Mouse (Mus musculus): ENCODE data around the gene Bik. TPM values are rescaled to one million over a fixed set of nuclear protein-coding genes. Genes with fewer than 3 reads are reported as not detected.
"Not testable (repeated sequence)": the region's sequence is repeated elsewhere in the genome, so short reads cannot be mapped to it uniquely, and the experiment has no call there.

Bik gene
- polyA plus RNA-seq, 1 experiment from 2014 or later: 3.2 TPM

DNA sequence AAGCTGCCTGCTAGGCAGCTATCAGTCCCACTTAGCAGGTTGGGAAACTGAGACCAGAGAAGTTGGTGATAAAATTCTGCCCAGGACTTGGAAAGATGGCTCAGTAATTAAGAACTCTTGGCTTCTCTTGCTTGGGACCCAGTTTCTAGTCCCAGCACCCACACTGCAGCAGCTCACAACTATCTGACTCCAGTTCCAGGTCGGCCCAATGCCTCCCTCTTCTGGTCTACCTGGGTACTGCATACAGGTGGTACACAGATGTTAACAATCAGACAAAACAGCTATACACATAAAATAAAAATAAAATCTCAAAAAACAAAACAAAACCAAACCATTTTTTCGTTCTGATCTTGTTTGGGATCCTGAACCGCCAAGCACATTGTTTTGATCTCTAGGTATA is 26.3 kb upstream of the Bik start:
- Histone ChIP-seq H3K9me3 (ENCODE audit: control insufficient read depth, low read length) (0 out of 2 replicates have a peak, but pooled peaks cover 2% of the 10 kb centered on the region), H3K4me2 (ENCODE audit: low read depth, severe bottlenecking) (no peak overlapping the region), H3K9ac (ENCODE audit: low read length) (no peak overlapping the region), H3K4me3 (ENCODE audit: low read depth, low read length) (no peak overlapping the region), H3K27ac (replicated peaks; ENCODE audit: low read depth, low read length) (no peak overlapping the region), H3K36me3 (ENCODE audit: control insufficient read depth, insufficient read depth, low read length) (no peaks in the 10 kb centered on the region; the same call in 1 of the 2 replicates), H3K27me3 (ENCODE audit: control insufficient read depth, insufficient read depth, low read length) (no peaks in the 10 kb centered on the region), H3K4me1 (ENCODE audit: control insufficient read depth, insufficient read depth, low read length) (no peaks in the 10 kb centered on the region)
- ATAC-seq (ENCODE audit: insufficient number of reproducible peaks, low FRiP score, low TSS enrichment, low read depth) (no peak), DNase-seq (ENCODE audit: low spot score) (peak; percentile 52)
- WGBS: 46% methylated on average over 3 of the region's 3 CpGs

DNA sequence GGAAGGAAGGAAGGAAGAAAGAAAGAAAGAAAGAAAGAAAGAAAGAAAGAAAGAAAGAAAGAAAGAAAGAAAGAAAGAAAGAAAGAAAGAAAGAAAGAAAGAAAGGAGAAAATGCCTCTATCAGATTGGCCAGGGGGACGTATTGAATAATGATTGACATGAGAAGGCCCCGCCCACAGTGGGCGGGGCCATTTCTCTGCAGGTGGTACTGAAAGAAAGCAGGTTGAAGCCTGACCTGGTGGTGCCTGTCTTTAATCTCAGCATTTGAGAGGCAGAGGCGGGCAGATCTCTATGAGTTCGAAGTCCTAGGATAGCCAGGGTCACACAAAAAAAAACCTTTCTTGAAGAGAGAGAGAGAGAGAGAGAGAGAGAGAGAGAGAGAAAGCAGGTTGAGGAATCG is 25.2 kb upstream of the Bik start:
- not testable (repeated sequence) for DNase-seq (ENCODE audit: low spot score); H3K9me3 ChIP-seq (ENCODE audit: control insufficient read depth, low read length); H3K9ac ChIP-seq (ENCODE audit: low read length); H3K4me2 ChIP-seq (ENCODE audit: low read depth, severe bottlenecking); H3K27me3 ChIP-seq (ENCODE audit: control insufficient read depth, insufficient read depth, low read length); H3K4me3 ChIP-seq (ENCODE audit: low read depth, low read length); H3K27ac ChIP-seq (replicated peaks; ENCODE audit: low read depth, low read length); ATAC-seq (ENCODE audit: insufficient number of reproducible peaks, low FRiP score, low TSS enrichment, low read depth); H3K36me3 ChIP-seq (ENCODE audit: control insufficient read depth, insufficient read depth, low read length); H3K4me1 ChIP-seq (ENCODE audit: control insufficient read depth, insufficient read depth, low read length)
- 81% methylated on average over 6 of the region's 6 CpGs for WGBS

DNA sequence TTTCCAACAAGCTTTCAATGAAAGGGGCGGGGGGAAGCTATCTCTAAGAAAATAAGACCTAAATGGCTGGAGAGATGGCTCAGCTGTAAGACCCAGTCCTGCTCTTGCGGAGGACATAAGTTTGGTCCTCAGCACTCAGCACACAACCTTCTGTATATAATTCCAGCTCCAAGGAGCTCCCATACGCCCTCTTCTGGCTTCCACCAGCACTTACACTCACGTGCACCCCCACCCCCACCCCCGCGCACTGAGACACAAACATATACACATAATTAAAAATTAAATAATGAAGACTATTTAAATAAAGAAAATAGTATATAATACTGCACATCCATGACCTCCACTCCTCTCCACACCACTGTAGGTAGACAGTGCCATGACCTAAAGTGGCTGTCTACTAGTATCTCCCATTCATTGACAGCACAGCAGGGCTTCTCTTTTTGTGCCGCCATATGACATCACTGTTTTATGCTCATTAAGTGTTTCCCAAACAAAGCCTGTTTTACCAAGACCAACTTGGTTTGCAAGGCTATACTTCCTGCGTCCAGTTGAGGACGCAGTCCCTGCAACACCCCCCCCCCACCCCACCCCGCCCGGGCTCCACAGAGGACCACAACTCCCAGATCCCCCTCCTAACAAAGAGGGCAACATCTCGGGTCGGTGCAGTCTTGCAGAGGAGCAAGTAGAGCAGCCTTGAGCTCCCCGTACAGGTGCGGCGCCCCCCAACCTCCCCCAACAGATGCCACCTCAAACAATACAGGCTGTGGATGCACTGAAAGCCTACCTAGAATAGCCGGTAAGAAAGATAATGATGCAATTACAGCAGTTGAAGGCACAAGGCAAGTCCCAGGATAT is 16.5 kb upstream of the Bik start:
- H3K27ac ChIP-seq (replicated peaks; ENCODE audit: low read depth, low read length): no peak overlapping the region
- no peaks in the 10 kb centered on the region; the same call in 1 of the 2 replicates for H3K36me3 ChIP-seq (ENCODE audit: control insufficient read depth, insufficient read depth, low read length)
- no peaks in the 10 kb centered on the region for H3K9me3 ChIP-seq (ENCODE audit: control insufficient read depth, low read length)
- peak overlapping the region; percentile 55 for H3K9ac ChIP-seq (ENCODE audit: low read length)
- no peaks in the 10 kb centered on the region for H3K27me3 ChIP-seq (ENCODE audit: control insufficient read depth, insufficient read depth, low read length)
- peak overlapping the region; percentile 51 for H3K4me3 ChIP-seq (ENCODE audit: low read depth, low read length)
- WGBS: 29% methylated on average over 17 of the region's 17 CpGs
- peak overlapping the region; percentile 61 for H3K4me2 ChIP-seq (ENCODE audit: low read depth, severe bottlenecking)
- no peak for DNase-seq (ENCODE audit: low spot score)
- peak; percentile 28 for ATAC-seq (ENCODE audit: insufficient number of reproducible peaks, low FRiP score, low TSS enrichment, low read depth)
- no peaks in the 10 kb centered on the region for H3K4me1 ChIP-seq (ENCODE audit: control insufficient read depth, insufficient read depth, low read length)

DNA sequence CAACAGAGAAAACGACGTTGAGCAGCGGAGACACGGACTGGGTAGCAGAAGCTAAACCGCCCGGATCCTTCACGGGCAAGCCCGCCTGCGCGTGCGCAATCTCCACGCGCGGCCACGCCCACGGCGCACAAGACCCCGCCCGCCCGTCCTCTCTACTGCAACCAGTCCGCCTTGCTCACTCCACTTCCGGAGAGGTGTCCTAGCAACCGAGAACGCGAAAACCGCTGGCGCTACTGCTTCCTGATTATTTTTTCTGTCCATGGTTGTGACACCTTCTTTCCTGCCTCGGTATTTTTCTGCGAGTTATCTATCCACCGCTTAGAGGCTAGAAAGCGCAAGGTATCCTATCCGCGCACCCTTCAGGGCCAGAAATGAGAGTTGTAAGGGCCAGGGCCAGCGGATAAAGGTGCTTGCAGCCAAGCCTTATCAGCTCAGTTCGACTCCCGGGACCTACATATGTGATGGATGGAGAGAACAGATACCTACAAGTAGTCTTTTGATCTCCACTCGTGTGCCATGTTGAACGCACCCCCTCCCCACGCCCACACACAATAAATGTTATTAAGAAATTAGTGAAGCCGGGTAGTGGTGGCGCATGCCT is 15.8 kb upstream of the Bik start, which contains the start of gene Ttll1:
Gene Ttll1, minus strand, starts transcription at position 89 of the 601 bp plus-strand sequence.
- Histone ChIP-seq H3K4me3 (ENCODE audit: low read depth, low read length) (peak within 1 kb of the TSS; percentile 51), H3K4me1 (ENCODE audit: control insufficient read depth, insufficient read depth, low read length) (no peaks in the 10 kb centered on the region), H3K27ac (replicated peaks; ENCODE audit: low read depth, low read length) (no peak within 1 kb of the TSS), H3K9me3 (ENCODE audit: control insufficient read depth, low read length) (no peaks in the 10 kb centered on the region), H3K36me3 (ENCODE audit: control insufficient read depth, insufficient read depth, low read length) (no peaks in the 10 kb centered on the region), H3K9ac (ENCODE audit: low read length) (peak within 1 kb of the TSS; percentile 55), H3K4me2 (ENCODE audit: low read depth, severe bottlenecking) (peak within 1 kb of the TSS; percentile 61), H3K27me3 (ENCODE audit: control insufficient read depth, insufficient read depth, low read length) (no peaks in the 10 kb centered on the region)
- 11% methylated on average over 41 of the region's 41 CpGs for WGBS
- peak; percentile 89; the same call in 1 of the 2 replicates for ATAC-seq (ENCODE audit: insufficient number of reproducible peaks, low FRiP score, low TSS enrichment, low read depth)
- peak; percentile 94 for DNase-seq (ENCODE audit: low spot score)

DNA sequence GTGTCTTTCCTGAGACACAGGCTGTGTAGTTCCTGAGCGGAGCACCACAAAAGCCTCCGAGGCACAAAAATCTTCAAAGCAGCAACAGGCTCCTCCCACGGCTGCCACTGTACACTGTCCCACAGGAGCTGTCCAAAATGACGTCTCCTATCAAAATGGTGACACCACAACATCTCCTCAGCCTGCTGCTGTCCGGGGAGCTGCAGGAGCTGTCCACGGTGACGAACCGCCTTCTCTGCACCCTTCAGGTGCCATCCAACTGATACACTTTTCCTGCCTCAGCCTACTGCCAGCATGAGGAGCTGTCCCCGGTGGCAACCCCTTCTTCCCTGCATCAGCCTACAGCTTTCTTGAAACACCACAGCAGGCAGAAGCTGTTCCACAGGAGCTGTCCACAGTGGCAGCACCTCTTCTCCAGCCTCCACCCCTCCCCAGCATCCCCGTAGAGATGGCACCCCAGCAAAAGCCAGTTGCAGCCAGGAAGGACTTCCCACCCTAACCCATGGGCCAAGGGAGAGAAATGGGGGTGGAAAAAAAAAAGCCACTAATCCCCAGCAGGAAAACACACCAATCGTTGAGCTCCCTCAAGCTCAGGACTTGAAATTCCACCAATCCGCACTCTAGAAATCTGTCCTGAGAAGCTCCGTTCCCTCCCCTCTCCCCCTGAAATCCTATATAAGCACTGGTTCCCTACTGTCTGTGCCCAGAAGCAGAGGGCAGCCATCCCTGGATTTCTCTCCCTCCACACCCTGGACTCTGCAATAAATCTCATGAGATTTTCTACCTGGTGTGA is 14.0 kb upstream of the Bik start:
- 74% methylated on average over 13 of the region's 13 CpGs for WGBS
- no peak overlapping the region for H3K4me3 ChIP-seq (ENCODE audit: low read depth, low read length)
- no peak for DNase-seq (ENCODE audit: low spot score)
- H3K27me3 ChIP-seq (ENCODE audit: control insufficient read depth, insufficient read depth, low read length): no peaks in the 10 kb centered on the region
- ATAC-seq (ENCODE audit: insufficient number of reproducible peaks, low FRiP score, low TSS enrichment, low read depth): no peak
- no peak overlapping the region for H3K9ac ChIP-seq (ENCODE audit: low read length)
- H3K36me3 ChIP-seq (ENCODE audit: control insufficient read depth, insufficient read depth, low read length): no peaks in the 10 kb centered on the region
- H3K9me3 ChIP-seq (ENCODE audit: control insufficient read depth, low read length): no peaks in the 10 kb centered on the region
- no peak overlapping the region for H3K27ac ChIP-seq (replicated peaks; ENCODE audit: low read depth, low read length)
- no peaks in the 10 kb centered on the region for H3K4me1 ChIP-seq (ENCODE audit: control insufficient read depth, insufficient read depth, low read length)
- H3K4me2 ChIP-seq (ENCODE audit: low read depth, severe bottlenecking): no peak overlapping the region

DNA sequence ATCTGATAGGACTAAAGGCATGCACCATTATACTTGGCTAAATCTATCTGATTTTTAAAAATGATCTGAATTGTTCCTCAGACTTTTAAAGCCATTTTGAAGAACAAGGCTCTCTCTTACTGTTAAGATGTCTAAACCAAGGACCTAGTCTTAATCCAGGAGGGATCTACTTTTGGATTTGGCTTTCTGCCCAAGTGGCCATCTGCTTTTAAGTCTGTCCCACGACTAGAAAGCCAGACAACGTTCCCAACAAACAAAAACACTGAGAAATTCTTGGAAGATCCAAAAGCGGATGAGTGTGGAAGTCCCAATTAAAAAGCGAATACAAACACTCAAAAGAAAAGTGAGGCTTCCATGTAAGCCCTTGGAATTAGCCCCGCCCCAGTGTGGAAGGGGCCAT is 11.6 kb upstream of the Bik start:
- 74% methylated on average over 5 of the region's 5 CpGs for WGBS
- no peak overlapping the region for H3K4me3 ChIP-seq (ENCODE audit: low read depth, low read length)
- H3K27me3 ChIP-seq (ENCODE audit: control insufficient read depth, insufficient read depth, low read length): no peaks in the 10 kb centered on the region
- H3K9ac ChIP-seq (ENCODE audit: low read length): no peak overlapping the region
- H3K36me3 ChIP-seq (ENCODE audit: control insufficient read depth, insufficient read depth, low read length): no peaks in the 10 kb centered on the region
- H3K9me3 ChIP-seq (ENCODE audit: control insufficient read depth, low read length): no peaks in the 10 kb centered on the region
- H3K4me1 ChIP-seq (ENCODE audit: control insufficient read depth, insufficient read depth, low read length): no peaks in the 10 kb centered on the region
- ATAC-seq (ENCODE audit: insufficient number of reproducible peaks, low FRiP score, low TSS enrichment, low read depth) (no peak), DNase-seq (ENCODE audit: low spot score) (no peak)
- no peak overlapping the region for H3K4me2 ChIP-seq (ENCODE audit: low read depth, severe bottlenecking)
- H3K27ac ChIP-seq (replicated peaks; ENCODE audit: low read depth, low read length): no peak overlapping the region

DNA sequence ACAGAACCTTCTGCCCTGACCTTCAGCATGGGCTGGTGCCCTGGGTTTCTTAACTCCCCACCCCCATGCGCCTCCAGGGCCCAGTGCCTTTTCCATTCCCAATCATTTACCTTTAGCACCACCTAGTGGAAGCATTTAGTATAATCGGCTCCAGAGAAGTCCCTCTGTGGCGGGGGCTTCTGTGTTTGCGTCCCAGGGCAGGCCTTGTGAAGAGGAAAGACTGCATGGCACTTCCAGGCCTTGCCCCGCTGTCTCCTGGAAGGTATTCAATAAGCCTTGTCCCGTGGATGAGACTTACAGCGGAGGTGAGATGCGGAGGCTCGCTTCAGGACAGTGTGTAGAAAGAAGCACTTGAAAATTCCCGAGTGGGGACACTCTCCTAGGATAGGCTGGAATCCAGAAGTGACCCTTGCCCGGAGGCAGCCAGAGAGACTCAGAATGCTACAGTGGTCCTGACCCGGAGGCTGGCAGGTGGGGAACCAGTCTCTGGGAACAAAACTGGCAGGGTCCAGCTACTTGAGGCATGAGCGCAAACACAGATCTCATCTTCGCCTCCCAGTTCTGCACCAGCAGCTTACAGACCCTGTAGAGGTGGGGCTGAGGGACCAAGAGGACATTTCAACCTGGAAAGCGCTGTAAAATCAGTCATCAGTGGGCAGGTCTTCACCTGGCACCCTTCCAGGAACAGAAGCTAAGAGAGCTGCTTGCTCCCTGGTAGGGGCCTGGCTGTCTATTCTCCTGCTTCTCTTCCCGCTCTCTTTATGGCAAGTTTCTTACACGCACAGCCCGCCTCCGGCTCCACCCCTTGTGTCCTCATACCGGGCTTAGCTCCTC is 8.2 kb upstream of the Bik start:
- Histone ChIP-seq H3K9ac (ENCODE audit: low read length) (peak overlapping the region; percentile 17; the same call in 1 of the 2 replicates), H3K27me3 (ENCODE audit: control insufficient read depth, insufficient read depth, low read length) (no peaks in the 10 kb centered on the region), H3K4me1 (ENCODE audit: control insufficient read depth, insufficient read depth, low read length) (no peaks in the 10 kb centered on the region), H3K27ac (replicated peaks; ENCODE audit: low read depth, low read length) (no peak overlapping the region), H3K4me3 (ENCODE audit: low read depth, low read length) (no peak overlapping the region), H3K36me3 (ENCODE audit: control insufficient read depth, insufficient read depth, low read length) (no peaks in the 10 kb centered on the region), H3K9me3 (ENCODE audit: control insufficient read depth, low read length) (no peaks in the 10 kb centered on the region), H3K4me2 (ENCODE audit: low read depth, severe bottlenecking) (no peak overlapping the region)
- peak; percentile 79 for DNase-seq (ENCODE audit: low spot score)
- 40% methylated on average over 20 of the region's 20 CpGs for WGBS
- no peak for ATAC-seq (ENCODE audit: insufficient number of reproducible peaks, low FRiP score, low TSS enrichment, low read depth)
